Mouse (Mus musculus) neural tube, embryonic 14.5 days (tissue): Measurements from ENCODE around the gene Skap1. TPM values are rescaled to one million over a fixed set of nuclear protein-coding genes. Genes with fewer than 3 reads are reported as not detected.

ENCODE experiments used
- ATAC-seq: fragments of 200-750 bp; cut with Nextera tagmentation; 2 replicates; pipeline ENCODE4 v1.8.0; 2017; ENCODE audit warnings: low read depth, mild to moderate bottlenecking, moderate TSS enrichment, moderate library complexity
- H3K27ac ChIP-seq: fragments of 300-500 bp; sonication (generic); 2 replicates; pipeline ENCODE4 v1.5.1; 2014; ENCODE audit warnings: low read depth, mild to moderate bottlenecking, control low read depth, low read length, moderate library complexity, mixed read lengths
- H3K27me3 ChIP-seq: fragments of 300-500 bp; sonication (generic); 2 replicates; pipeline ENCODE4 v1.6.1; 2014; ENCODE audit warnings: low read length; ENCODE audit not compliant: control insufficient read depth, insufficient read depth
- H3K36me3 ChIP-seq: fragments of 300-500 bp; sonication (generic); 2 replicates; pipeline ENCODE4 v1.6.1; 2014; ENCODE audit warnings: low read length, mixed read lengths; ENCODE audit not compliant: control insufficient read depth, insufficient read depth
- H3K4me1 ChIP-seq: fragments of 300-500 bp; sonication (generic); 2 replicates; pipeline ENCODE4 v1.6.1; 2014; ENCODE audit warnings: low read length; ENCODE audit not compliant: control insufficient read depth, insufficient read depth
- H3K4me2 ChIP-seq: fragments of 300-500 bp; sonication (generic); 2 replicates; pipeline ENCODE4 v1.6.1; 2014; ENCODE audit warnings: mild to moderate bottlenecking, low read depth, low read length, control low read depth
- H3K4me3 ChIP-seq: fragments of 300-500 bp; sonication (generic); 2 replicates; pipeline ENCODE4 v1.5.1; 2014; ENCODE audit warnings: low read depth, low read length, control low read depth, mixed read lengths
- H3K9ac ChIP-seq: fragments of 300-500 bp; sonication (generic); replicated peaks from 2 replicates; pipeline ENCODE4 v1.6.1; 2014; ENCODE audit warnings: low read depth, mild to moderate bottlenecking, control low read depth, low read length, mixed read lengths
- H3K9me3 ChIP-seq: fragments of 300-500 bp; sonication (generic); 2 replicates; pipeline ENCODE4 v1.6.1; 2016; ENCODE audit warnings: low read length; ENCODE audit not compliant: control insufficient read depth
- WGBS: fragments of 180-500 bp; shearing (Covaris S2); extraction: QIAGEN DNeasy Blood & Tissue Kit; methylation state at CpG from one replicate; pipeline ENCODE4 v1.1.7; 2014; 5-methylcytosine and 5-hydroxymethylcytosine counted together
- polyA plus RNA-seq: library from polyadenylated mRNA; unstranded; fragments of >200 nt; fragmentation: Nextera tagmentation; extraction: Ambion mirVana; gene quantifications from 2 replicates; pipeline ENCODE4 v1.2.1, GENCODE M21; 2014

Skap1 gene
- polyA plus RNA-seq, 1 experiment from 2014 or later: 10.8 TPM

- 10% methylated on average over 7 of the region's 7 CpGs for WGBS
- no peak overlapping the region for H3K9ac ChIP-seq
- H3K4me1 ChIP-seq: peaks cover 50% of the 10 kb centered on the region
- H3K4me3 ChIP-seq: no peak overlapping the region
- H3K4me2 ChIP-seq: peak overlapping the region; percentile 16; the same call in 1 of the 2 replicates
- ATAC-seq: no peak
- H3K27me3 ChIP-seq: no peaks in the 10 kb centered on the region
- H3K27ac ChIP-seq: peak overlapping the region; percentile 83
- H3K9me3 ChIP-seq: no peaks in the 10 kb centered on the region
- no peaks in the 10 kb centered on the region for H3K36me3 ChIP-seq
Observed at GRCm38 (mm10) chr11:96644969-96645368, 180.6 kb downstream of the Skap1 start.

GRCm38 (mm10) chr11:96645538-96646037 is 181.2 kb downstream of the Skap1 start:
- no peak overlapping the region for H3K4me2 ChIP-seq
- H3K36me3 ChIP-seq: no peaks in the 10 kb centered on the region
- H3K4me3 ChIP-seq: no peak overlapping the region
- H3K9me3 ChIP-seq: no peaks in the 10 kb centered on the region
- 8% methylated on average over 10 of the region's 10 CpGs for WGBS
- H3K27me3 ChIP-seq: no peaks in the 10 kb centered on the region
- peak overlapping the region; percentile 83 for H3K27ac ChIP-seq
- H3K4me1 ChIP-seq: peaks cover 50% of the 10 kb centered on the region
- ATAC-seq: 0 out of 2 replicates have a peak, but pooled peaks have one; percentile 48
- no peak overlapping the region for H3K9ac ChIP-seq

- WGBS: 84% methylated on average over 9 of the region's 9 CpGs
- no peak for ATAC-seq
- Histone ChIP-seq H3K4me1 (peaks cover 11% of the 10 kb centered on the region), H3K9me3 (no peaks in the 10 kb centered on the region), H3K4me2 (no peak overlapping the region), H3K4me3 (no peak overlapping the region), H3K9ac (no peak overlapping the region), H3K36me3 (no peaks in the 10 kb centered on the region), H3K27me3 (no peaks in the 10 kb centered on the region), H3K27ac (no peak overlapping the region)
Observed at GRCm38 (mm10) chr11:96651848-96652247, 187.5 kb downstream of the Skap1 start.

GRCm38 (mm10) chr11:96653867-96654266 is 189.5 kb downstream of the Skap1 start:
- Histone ChIP-seq H3K9ac (no peak overlapping the region), H3K4me3 (no peak overlapping the region), H3K27ac (no peak overlapping the region), H3K4me1 (no peaks in the 10 kb centered on the region), H3K4me2 (no peak overlapping the region), H3K36me3 (no peaks in the 10 kb centered on the region), H3K27me3 (no peaks in the 10 kb centered on the region), H3K9me3 (no peaks in the 10 kb centered on the region)
- ATAC-seq: no peak
- 82% methylated on average over 8 of the region's 8 CpGs for WGBS

- ATAC-seq: no peak
- H3K27me3 ChIP-seq: no peaks in the 10 kb centered on the region
- no peak overlapping the region for H3K4me3 ChIP-seq
- no peak overlapping the region for H3K9ac ChIP-seq
- no peak overlapping the region for H3K27ac ChIP-seq
- no peaks in the 10 kb centered on the region for H3K9me3 ChIP-seq
- WGBS: 100% methylated on average over 1 of the region's 1 CpGs
- H3K4me2 ChIP-seq: no peak overlapping the region
- no peaks in the 10 kb centered on the region for H3K4me1 ChIP-seq
- H3K36me3 ChIP-seq: no peaks in the 10 kb centered on the region
Observed at GRCm38 (mm10) chr11:96658420-96658819, 194.0 kb downstream of the Skap1 start.

GRCm38 (mm10) chr11:96666924-96667323 is 202.5 kb downstream of the Skap1 start:
- no peak overlapping the region for H3K9ac ChIP-seq
- H3K9me3 ChIP-seq: no peaks in the 10 kb centered on the region
- H3K4me1 ChIP-seq: 0 out of 2 replicates have a peak, but pooled peaks cover 2% of the 10 kb centered on the region
- H3K4me2 ChIP-seq: no peak overlapping the region
- H3K36me3 ChIP-seq: no peaks in the 10 kb centered on the region
- ATAC-seq: no peak
- H3K27me3 ChIP-seq: no peaks in the 10 kb centered on the region
- no peak overlapping the region for H3K4me3 ChIP-seq
- H3K27ac ChIP-seq: no peak overlapping the region
- 86% methylated on average over 3 of the region's 3 CpGs for WGBS

- Histone ChIP-seq H3K9me3 (no peaks in the 10 kb centered on the region), H3K4me3 (no peak overlapping the region), H3K27me3 (no peaks in the 10 kb centered on the region), H3K27ac (no peak overlapping the region), H3K36me3 (no peaks in the 10 kb centered on the region), H3K4me2 (no peak overlapping the region), H3K9ac (no peak overlapping the region), H3K4me1 (0 out of 2 replicates have a peak, but pooled peaks cover 2% of the 10 kb centered on the region)
- ATAC-seq: no peak
- WGBS: 68% methylated on average over 7 of the region's 7 CpGs
Observed at GRCm38 (mm10) chr11:96668367-96668766, 204.0 kb downstream of the Skap1 start.

GRCm38 (mm10) chr11:96673792-96674191 is 209.4 kb downstream of the Skap1 start:
- 4% methylated on average over 6 of the region's 6 CpGs for WGBS
- no peaks in the 10 kb centered on the region for H3K27me3 ChIP-seq
- ATAC-seq: peak; percentile 86
- peaks cover 14% of the 10 kb centered on the region; the same call in 1 of the 2 replicates for H3K4me1 ChIP-seq
- H3K27ac ChIP-seq: peak overlapping the region; percentile 68; the same call in 1 of the 2 replicates
- H3K4me2 ChIP-seq: peak overlapping the region; percentile 40
- peak overlapping the region; percentile 41; the same call in 1 of the 2 replicates for H3K9ac ChIP-seq
- 0 out of 2 replicates have a peak overlapping the region, but pooled peaks have one; percentile 3 for H3K4me3 ChIP-seq
- H3K36me3 ChIP-seq: no peaks in the 10 kb centered on the region
- H3K9me3 ChIP-seq: no peaks in the 10 kb centered on the region

GRCm38 (mm10) chr11:96674786-96675365 is 210.5 kb downstream of the Skap1 start:
- no peaks in the 10 kb centered on the region for H3K27me3 ChIP-seq
- no peak overlapping the region for H3K27ac ChIP-seq
- H3K4me2 ChIP-seq: no peak overlapping the region
- no peak for ATAC-seq
- 44% methylated on average over 8 of the region's 8 CpGs for WGBS
- no peaks in the 10 kb centered on the region for H3K9me3 ChIP-seq
- peaks cover 14% of the 10 kb centered on the region; the same call in 1 of the 2 replicates for H3K4me1 ChIP-seq
- H3K4me3 ChIP-seq: no peak overlapping the region
- no peak overlapping the region for H3K9ac ChIP-seq
- H3K36me3 ChIP-seq: no peaks in the 10 kb centered on the region
